Mouse (Mus musculus) erythroblast, embryonic 14.5 days (primary cell): Measurements from ENCODE around the gene Amot. TPM values are rescaled to one million over a fixed set of nuclear protein-coding genes. Genes with fewer than 3 reads are reported as not detected.
A peak's percentile ranks its signal among the peaks of the same experiment; 100 is the strongest.

Source experiments
- H3K27me3 ChIP-seq: 2 replicates; pipeline ENCODE4 v1.6.1; 2012; ENCODE audit warnings: inconsistent platforms; ENCODE audit not compliant: control insufficient read depth
- H3K36me3 ChIP-seq: 2 replicates; pipeline ENCODE4 v1.6.1; 2012; ENCODE audit warnings: mild to moderate bottlenecking, inconsistent platforms; ENCODE audit not compliant: control insufficient read depth
- H3K4me1 ChIP-seq: 2 replicates; pipeline ENCODE4 v1.6.1; 2012; ENCODE audit warnings: inconsistent platforms; ENCODE audit not compliant: control insufficient read depth
- H3K4me3 ChIP-seq: replicated peaks from 2 replicates; pipeline ENCODE3; 2012; ENCODE audit warnings: moderate library complexity, mild to moderate bottlenecking, inconsistent platforms
- H3K9me3 ChIP-seq: 2 replicates; pipeline ENCODE4 v1.6.1; 2012; ENCODE audit warnings: low read length, inconsistent platforms, mixed read lengths; ENCODE audit not compliant: control insufficient read depth
- GATA1 ChIP-seq: IDR thresholded peaks from 2 replicates; pipeline ENCODE4 v1.6.1; 2012; ENCODE audit warnings: low read length, inconsistent platforms, mixed read lengths
- TAL1 ChIP-seq: IDR thresholded peaks from 3 replicates; pipeline ENCODE4 v1.6.1; 2012; ENCODE audit warnings: low read length, inconsistent platforms, mixed read lengths
- polyA plus RNA-seq: library from polyadenylated mRNA; stranded (reverse); fragments of >175 nt; gene quantifications from 2 replicates; pipeline ENCODE4 v1.2.3, GENCODE M21; 2012

Gene Amot
- polyA plus RNA-seq, 1 experiment: 0.12 TPM

GRCm38 (mm10) chrX:145489950-145490349, 15.0 kb downstream of the Amot start:
- H3K4me3 ChIP-seq: no peak overlapping the region
- peaks cover 9% of the 10 kb centered on the region for H3K4me1 ChIP-seq
- H3K9me3 ChIP-seq: no peaks in the 10 kb centered on the region; the same call in 1 of the 2 replicates
- H3K36me3 ChIP-seq: peaks cover 10% of the 10 kb centered on the region
- no peaks in the 10 kb centered on the region for H3K27me3 ChIP-seq
- TF ChIP-seq TAL1 (no peak), GATA1 (no peak)

GRCm38 (mm10) chrX:145485495-145485894, 19.5 kb downstream of the Amot start:
- Histone ChIP-seq H3K9me3 (no peaks in the 10 kb centered on the region; the same call in 1 of the 2 replicates), H3K4me1 (peaks cover 25% of the 10 kb centered on the region), H3K27me3 (no peaks in the 10 kb centered on the region), H3K4me3 (no peak overlapping the region), H3K36me3 (peaks cover 10% of the 10 kb centered on the region)
- no peak for TF ChIP-seq TAL1
- TF ChIP-seq GATA1: no peak

GRCm38 (mm10) chrX:145483486-145484055, 21.4 kb downstream of the Amot start:
- peaks cover 28% of the 10 kb centered on the region for H3K4me1 ChIP-seq
- no peaks in the 10 kb centered on the region; the same call in 1 of the 2 replicates for H3K9me3 ChIP-seq
- no peak for TF ChIP-seq GATA1
- no peak for TF ChIP-seq TAL1
- peaks cover 10% of the 10 kb centered on the region for H3K36me3 ChIP-seq
- H3K4me3 ChIP-seq: no peak overlapping the region
- no peaks in the 10 kb centered on the region for H3K27me3 ChIP-seq

GRCm38 (mm10) chrX:145482383-145482782, 22.6 kb downstream of the Amot start:
- TF ChIP-seq GATA1 (no peak), TAL1 (no peak)

GRCm38 (mm10) chrX:145479942-145480341, 25.0 kb downstream of the Amot start:
- Histone ChIP-seq H3K36me3 (peaks cover 7% of the 10 kb centered on the region), H3K9me3 (no peaks in the 10 kb centered on the region), H3K27me3 (no peaks in the 10 kb centered on the region), H3K4me3 (peak overlapping the region; percentile 24), H3K4me1 (peaks cover 29% of the 10 kb centered on the region)
- no peak for TF ChIP-seq GATA1
- peak; percentile 75 for TF ChIP-seq TAL1

More at GRCm38 (mm10) chrX:145482383-145482782, 22.6 kb downstream of the Amot start:
- Histone ChIP-seq H3K9me3 (no peaks in the 10 kb centered on the region; the same call in 1 of the 2 replicates), H3K27me3 (no peaks in the 10 kb centered on the region), H3K4me3 (no peak overlapping the region), H3K36me3 (peaks cover 12% of the 10 kb centered on the region), H3K4me1 (peaks cover 32% of the 10 kb centered on the region)

GRCm38 (mm10) chrX:145477725-145478194, 27.2 kb downstream of the Amot start:
- H3K36me3 ChIP-seq: peaks cover 7% of the 10 kb centered on the region
- TF ChIP-seq GATA1: no peak
- no peak for TF ChIP-seq TAL1
- H3K9me3 ChIP-seq: no peaks in the 10 kb centered on the region
- H3K4me1 ChIP-seq: peaks cover 27% of the 10 kb centered on the region
- H3K4me3 ChIP-seq: no peak overlapping the region
- H3K27me3 ChIP-seq: no peaks in the 10 kb centered on the region

GRCm38 (mm10) chrX:145477003-145477724, 27.8 kb downstream of the Amot start:
- peaks cover 22% of the 10 kb centered on the region for H3K4me1 ChIP-seq
- no peaks in the 10 kb centered on the region for H3K27me3 ChIP-seq
- TF ChIP-seq TAL1 (no peak), GATA1 (no peak)
- H3K36me3 ChIP-seq: peaks cover 7% of the 10 kb centered on the region
- H3K9me3 ChIP-seq: no peaks in the 10 kb centered on the region
- H3K4me3 ChIP-seq: no peak overlapping the region

GRCm38 (mm10) chrX:145468264-145468663, 36.7 kb downstream of the Amot start:
- H3K9me3 ChIP-seq: no peaks in the 10 kb centered on the region
- TF ChIP-seq TAL1 (no peak), GATA1 (no peak)
- H3K27me3 ChIP-seq: no peaks in the 10 kb centered on the region
- H3K4me1 ChIP-seq: no peaks in the 10 kb centered on the region
- H3K36me3 ChIP-seq: peaks cover 6% of the 10 kb centered on the region
- H3K4me3 ChIP-seq: no peak overlapping the region

- H3K4me1 ChIP-seq: no peaks in the 10 kb centered on the region
- H3K4me3 ChIP-seq: no peak overlapping the region
- H3K36me3 ChIP-seq: peaks cover 3% of the 10 kb centered on the region; the same call in 1 of the 2 replicates
- TF ChIP-seq TAL1 (no peak), GATA1 (no peak)
- no peaks in the 10 kb centered on the region for H3K9me3 ChIP-seq
- no peaks in the 10 kb centered on the region for H3K27me3 ChIP-seq
These were observed 41.5 kb downstream of the Amot start for GRCm38 (mm10) chrX:145463524-145463923.
